Mouse (Mus musculus) brain, embryonic 14.5 days (tissue): Measurements from ENCODE around the gene Pou2f3.

Experiments
- CTCF ChIP-seq: fragments of 200-500 bp; IDR thresholded peaks from 2 replicates; pipeline ENCODE4 v1.5.1; 2012; ENCODE audit warnings: inconsistent platforms, mild to moderate bottlenecking, moderate library complexity, borderline replicate concordance; ENCODE audit not compliant: insufficient read depth, insufficient read length; ENCODE audit errors: extremely low read depth
- POLR2A ChIP-seq: fragments of 200-500 bp; IDR thresholded peaks from 2 replicates; pipeline ENCODE4 v1.6.1; 2012; ENCODE audit warnings: mild to moderate bottlenecking, inconsistent platforms, borderline replicate concordance; ENCODE audit not compliant: poor library complexity, insufficient read depth, insufficient read length, severe bottlenecking; ENCODE audit errors: extremely low read depth

DNA sequence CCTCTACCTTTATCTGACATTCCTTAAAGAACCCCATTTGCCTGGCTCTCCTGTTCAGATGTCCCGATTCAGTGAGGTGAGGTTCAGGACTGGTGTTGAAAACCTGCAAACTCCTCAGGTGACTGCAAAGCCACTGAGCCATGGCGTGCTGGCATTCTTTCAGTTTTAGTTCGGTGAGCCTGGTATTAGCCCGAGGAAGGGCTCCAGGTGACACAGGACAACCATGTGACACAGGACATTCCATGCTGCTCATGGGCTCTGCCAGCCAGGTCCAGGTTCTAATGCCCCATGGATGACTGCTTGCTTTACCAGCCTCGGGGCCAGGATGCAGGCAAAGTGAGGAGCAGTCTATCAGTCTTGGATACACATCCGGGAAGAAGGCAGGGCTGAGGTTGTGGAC lies 25.2 kb upstream of the Pou2f3 start:
- no peak for TF ChIP-seq CTCF
- TF ChIP-seq POLR2A = no peak
